Mouse (Mus musculus): ENCODE results near the gene Gtf3c5.

DNA sequence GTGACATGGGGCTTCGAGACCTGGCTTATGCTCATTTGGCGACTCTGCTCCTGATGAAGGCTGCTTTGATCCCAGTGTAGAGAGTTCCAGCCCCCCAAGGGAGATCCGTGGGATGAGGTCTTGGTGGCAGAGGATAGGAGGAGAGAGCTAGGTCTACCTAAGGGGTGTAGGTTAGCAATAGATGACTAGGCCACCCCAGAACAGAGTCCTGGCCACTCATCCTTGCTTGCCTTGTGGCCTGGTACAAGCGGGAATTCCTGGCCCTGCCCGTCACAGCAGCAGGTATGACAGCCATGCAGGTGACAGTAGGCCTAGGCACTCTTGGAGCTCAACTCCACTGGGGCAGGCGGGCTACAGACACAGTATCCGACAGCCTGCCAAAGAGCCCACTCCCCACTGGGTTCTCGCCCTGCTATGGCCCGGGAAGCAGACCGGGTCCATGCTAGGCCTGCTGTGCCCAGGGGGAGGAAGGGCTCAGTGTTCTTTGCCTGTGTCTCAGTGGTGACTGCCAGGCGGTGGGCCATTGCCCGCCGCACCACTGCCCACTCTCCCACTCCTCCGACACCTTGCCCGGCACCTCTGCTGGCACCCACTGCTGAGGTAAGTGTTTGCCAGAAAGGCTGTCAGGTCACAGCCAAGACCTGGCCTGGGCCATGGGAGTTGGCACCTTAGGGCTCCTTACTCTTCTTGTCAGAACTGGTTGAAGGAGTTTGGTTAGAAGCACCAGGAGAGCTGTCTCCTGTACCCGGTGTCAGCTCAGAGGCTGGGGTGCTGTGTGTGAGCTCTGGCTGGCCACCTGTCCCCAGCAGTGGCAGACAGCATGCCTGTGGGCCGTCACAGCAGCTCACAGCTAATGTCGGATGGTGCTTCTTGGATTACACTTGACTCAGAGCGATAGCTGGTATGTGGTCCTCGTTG is 55.9 kb downstream of the Gtf3c5 start:
- TF ChIP-seq CTCF (conservative IDR thresholded peaks at IDR 0.05; ENCODE audit: low read length): no peak
- no peak for TF ChIP-seq NANOG (IDR thresholded peaks at IDR 0.05; ENCODE audit: borderline replicate concordance, low read length)
- TF ChIP-seq POU5F1 (IDR thresholded peaks at IDR 0.05; ENCODE audit: borderline replicate concordance, low read length): no peak
